Mouse (Mus musculus) thymus, postnatal 0 days (tissue): ENCODE measurements at regions not wholly inside any gene's neighbourhood (a gene's known extent, or its start where the extent isn't known, plus 50 kb on each side); places are given as distances from the start of the nearest gene placed in this dataset. TPM values are rescaled to one million over a fixed set of nuclear protein-coding genes. Genes with fewer than 3 reads are reported as not detected.
"Not testable (repeated sequence)": the region's sequence is repeated elsewhere in the genome, so short reads cannot be mapped to it uniquely, and the experiment has no call there.

Experiments
- DNase-seq: peaks from one replicate; pipeline ENCODE4 v3.0.0-alpha.2; 2015; ENCODE audit warnings: low spot score
- microRNA-seq: library from miRNA; unstranded; fragments of <30 nt; microRNA quantifications from one replicate; pipeline ENCODE4, GENCODE M21; 2016; ENCODE audit warnings: borderline number of aligned reads

GRCm38 (mm10) chr16:77738821-77739220, 136.9 kb upstream of the Gm11146 start:
- no peak for DNase-seq

- no peak for DNase-seq
Measured at GRCm38 (mm10) chr16:77719377-77719776, 117.5 kb upstream of the Gm11146 start.

- DNase-seq, result not testable (repeated sequence)
Measured at GRCm38 (mm10) chr16:77717766-77718165, 115.9 kb upstream of the Gm11146 start.

GRCm38 (mm10) chr16:77704726-77705125, 102.8 kb upstream of the Gm11146 start:
- DNase-seq, result no peak

GRCm38 (mm10) chr16:77695443-77695842, 93.5 kb upstream of the Gm11146 start:
- no peak for DNase-seq

- no peak for DNase-seq
Measured at GRCm38 (mm10) chr16:77687056-77687839, 85.4 kb upstream of the Gm11146 start.

- no peak for DNase-seq
Measured at GRCm38 (mm10) chr16:77685651-77686190, 83.8 kb upstream of the Gm11146 start.

- DNase-seq, result no peak
Measured at GRCm38 (mm10) chr16:77684521-77684920, 82.6 kb upstream of the Gm11146 start.

- DNase-seq, result no peak
Measured at GRCm38 (mm10) chr16:77679234-77679633, 77.3 kb upstream of the Gm11146 start.

GRCm38 (mm10) chr16:77676805-77677204, 74.9 kb upstream of the Gm11146 start:
- DNase-seq, result no peak

GRCm38 (mm10) chr16:77675885-77676597, 74.1 kb upstream of the Gm11146 start:
- DNase-seq, result no peak

GRCm38 (mm10) chr16:77671253-77671652, 69.4 kb upstream of the Gm11146 start:
- no peak for DNase-seq

- no peak for DNase-seq
Measured at GRCm38 (mm10) chr16:77665781-77666180, 63.9 kb upstream of the Gm11146 start.

GRCm38 (mm10) chr16:77662107-77662518, 60.2 kb upstream of the Gm11146 start:
- DNase-seq, result no peak

- DNase-seq, result no peak
Measured at GRCm38 (mm10) chr16:77653306-77653705, 51.4 kb upstream of the Gm11146 start.

Small RNAs in the stretch of these regions (microRNA-seq; reads per million reads assigned to microRNA genes)
- not detected for gene Gm25025
